Mouse (Mus musculus) lung, postnatal 0 days (tissue): ENCODE measurements around the gene Commd7. TPM values are rescaled to one million over a fixed set of nuclear protein-coding genes. Genes with fewer than 3 reads are reported as not detected.

Experiments
- ATAC-seq: fragments of 200-750 bp; cut with Nextera tagmentation; 2 replicates; pipeline ENCODE4 v1.8.0; 2017; ENCODE audit warnings: moderate library complexity
- DNase-seq: peaks from one replicate; pipeline ENCODE4 v3.0.0-alpha.2; 2016; ENCODE audit warnings: low spot score
- H3K27ac ChIP-seq: fragments of 300-500 bp; sonication (generic); 2 replicates; pipeline ENCODE4 v1.5.1; 2014; ENCODE audit warnings: antibody characterized with exemption, mild to moderate bottlenecking, low read length, mixed read lengths
- H3K27me3 ChIP-seq: fragments of 300-500 bp; sonication (generic); replicated peaks from 2 replicates; pipeline ENCODE4 v1.6.1; 2014; ENCODE audit warnings: low read length, mixed read lengths; ENCODE audit not compliant: insufficient read depth
- H3K36me3 ChIP-seq: fragments of 300-500 bp; sonication (generic); 2 replicates; pipeline ENCODE4 v1.6.1; 2014; ENCODE audit warnings: low read length, mixed read lengths; ENCODE audit not compliant: insufficient read depth
- H3K4me1 ChIP-seq: fragments of 300-500 bp; sonication (generic); 2 replicates; pipeline ENCODE4 v1.6.1; 2014; ENCODE audit warnings: antibody characterized with exemption, low read depth, low read length, mixed read lengths; ENCODE audit not compliant: insufficient read depth
- H3K4me2 ChIP-seq: fragments of 300-500 bp; sonication (generic); replicated peaks from 2 replicates; pipeline ENCODE4 v1.6.1; 2014; ENCODE audit warnings: low read depth, mild to moderate bottlenecking, low read length, moderate library complexity, mixed read lengths
- H3K4me3 ChIP-seq: fragments of 300-500 bp; sonication (generic); 2 replicates; pipeline ENCODE4 v1.5.1; 2014; ENCODE audit warnings: low read depth, low read length
- H3K9ac ChIP-seq: fragments of 300-500 bp; sonication (generic); replicated peaks from 2 replicates; pipeline ENCODE4 v1.6.1; 2014; ENCODE audit warnings: low read depth, mild to moderate bottlenecking
- H3K9me3 ChIP-seq: fragments of 300-500 bp; sonication (generic); 2 replicates; pipeline ENCODE4 v1.6.1; 2016; ENCODE audit warnings: low read length, mixed read lengths
- CTCF ChIP-seq: IDR thresholded peaks from 2 replicates; pipeline ENCODE4 v1.5.1; 2016; ENCODE audit warnings: antibody characterized with exemption, mild to moderate bottlenecking
- EP300 ChIP-seq: IDR thresholded peaks from 2 replicates; pipeline ENCODE4 v1.6.1; 2016; ENCODE audit warnings: antibody characterized with exemption, mild to moderate bottlenecking, control low read depth
- WGBS: fragments of 180-500 bp; shearing (Covaris S2); extraction: QIAGEN DNeasy Blood & Tissue Kit; methylation state at CpG from one replicate; pipeline ENCODE4 v1.1.7; 2014; 5-methylcytosine and 5-hydroxymethylcytosine counted together
- polyA plus RNA-seq: library from polyadenylated mRNA; unstranded; fragments of >200 nt; fragmentation: Nextera tagmentation; extraction: Ambion mirVana; gene quantifications from 2 replicates; pipeline ENCODE4 v1.2.1, GENCODE M21; 2015

The Commd7 gene
- polyA plus RNA-seq, 1 experiment from 2014 or later: 71.8 TPM

- Histone ChIP-seq H3K36me3 (peaks cover under 1% of the 10 kb centered on the region; the same call in 1 of the 2 replicates), H3K4me3 (no peak overlapping the region), H3K4me1 (peaks cover 4% of the 10 kb centered on the region; the same call in 1 of the 2 replicates), H3K27ac (peak overlapping the region; percentile 90; the same call in 1 of the 2 replicates), H3K9me3 (no peaks in the 10 kb centered on the region), H3K27me3 (no peaks in the 10 kb centered on the region), H3K9ac (no peak overlapping the region), H3K4me2 (no peak overlapping the region)
- peak; percentile 8; the same call in 1 of the 2 replicates for ATAC-seq
- 58% methylated on average over 5 of the region's 5 CpGs for WGBS
- TF ChIP-seq CTCF (no peak), EP300 (no peak)
- DNase-seq: no peak
Measured at GRCm38 (mm10) chr2:153633259-153633658, 678 bp upstream of the Commd7 start.

GRCm38 (mm10) chr2:153632871-153633226 is 268 bp upstream of the Commd7 start:
- DNase-seq: no peak
- 0 out of 2 replicates have a peak, but pooled peaks have one; percentile 1 for ATAC-seq

GRCm38 (mm10) chr2:153630950-153631349 is 1.6 kb downstream of the Commd7 start:
- Histone ChIP-seq H3K9ac (no peak overlapping the region), H3K4me3 (no peak overlapping the region), H3K36me3 (peaks cover 6% of the 10 kb centered on the region; the same call in 1 of the 2 replicates), H3K4me2 (no peak overlapping the region), H3K27me3 (no peaks in the 10 kb centered on the region), H3K9me3 (no peaks in the 10 kb centered on the region), H3K4me1 (peaks cover 4% of the 10 kb centered on the region; the same call in 1 of the 2 replicates), H3K27ac (no peak overlapping the region)
- DNase-seq (no peak), ATAC-seq (no peak)
- WGBS: 84% methylated on average over 3 of the region's 3 CpGs
- TF ChIP-seq EP300 (no peak), CTCF (no peak)

More at GRCm38 (mm10) chr2:153632871-153633226, 268 bp upstream of the Commd7 start:
- H3K9ac ChIP-seq: peak overlapping the region; percentile 85
- H3K4me2 ChIP-seq: peak overlapping the region; percentile 67
- peak overlapping the region; percentile 74 for H3K4me3 ChIP-seq
- peaks cover 5% of the 10 kb centered on the region; the same call in 1 of the 2 replicates for H3K36me3 ChIP-seq
- peaks cover 4% of the 10 kb centered on the region; the same call in 1 of the 2 replicates for H3K4me1 ChIP-seq
- H3K9me3 ChIP-seq: no peaks in the 10 kb centered on the region
- 9% methylated on average over 2 of the region's 2 CpGs for WGBS
- H3K27ac ChIP-seq: peak overlapping the region; percentile 90
- TF ChIP-seq EP300 (no peak), CTCF (no peak)
- H3K27me3 ChIP-seq: no peaks in the 10 kb centered on the region

GRCm38 (mm10) chr2:153622449-153622848 is 10.1 kb downstream of the Commd7 start:
- Histone ChIP-seq H3K9me3 (no peaks in the 10 kb centered on the region), H3K27me3 (no peaks in the 10 kb centered on the region), H3K4me3 (no peak overlapping the region), H3K27ac (no peak overlapping the region), H3K4me2 (no peak overlapping the region), H3K4me1 (no peaks in the 10 kb centered on the region), H3K9ac (no peak overlapping the region), H3K36me3 (peaks cover 46% of the 10 kb centered on the region)
- no peak for ATAC-seq
- 77% methylated on average over 10 of the region's 10 CpGs for WGBS
- no peak for DNase-seq
- TF ChIP-seq CTCF: no peak
- TF ChIP-seq EP300: no peak

GRCm38 (mm10) chr2:153618889-153619288 is 13.7 kb downstream of the Commd7 start:
- Histone ChIP-seq H3K4me3 (no peak overlapping the region), H3K9me3 (no peaks in the 10 kb centered on the region), H3K27me3 (no peaks in the 10 kb centered on the region), H3K4me1 (no peaks in the 10 kb centered on the region), H3K9ac (no peak overlapping the region), H3K4me2 (no peak overlapping the region), H3K27ac (no peak overlapping the region), H3K36me3 (peaks cover 41% of the 10 kb centered on the region)
- 68% methylated on average over 10 of the region's 10 CpGs for WGBS
- ATAC-seq: no peak
- no peak for DNase-seq
- TF ChIP-seq EP300: no peak
- TF ChIP-seq CTCF: no peak

GRCm38 (mm10) chr2:153618439-153618838 is 14.1 kb downstream of the Commd7 start:
- no peak for TF ChIP-seq EP300
- TF ChIP-seq CTCF: no peak
- DNase-seq (no peak), ATAC-seq (no peak)
- Histone ChIP-seq H3K4me3 (no peak overlapping the region), H3K27ac (no peak overlapping the region), H3K9me3 (no peaks in the 10 kb centered on the region), H3K9ac (no peak overlapping the region), H3K27me3 (no peaks in the 10 kb centered on the region), H3K36me3 (peaks cover 41% of the 10 kb centered on the region), H3K4me2 (no peak overlapping the region), H3K4me1 (no peaks in the 10 kb centered on the region)
- 83% methylated on average over 6 of the region's 6 CpGs for WGBS

- 89% methylated on average over 3 of the region's 3 CpGs for WGBS
- H3K4me1 ChIP-seq: no peaks in the 10 kb centered on the region
- no peak overlapping the region for H3K4me2 ChIP-seq
- ATAC-seq (no peak), DNase-seq (no peak)
- peaks cover 30% of the 10 kb centered on the region for H3K36me3 ChIP-seq
- H3K4me3 ChIP-seq: no peak overlapping the region
- H3K27ac ChIP-seq: no peak overlapping the region
- no peaks in the 10 kb centered on the region for H3K27me3 ChIP-seq
- no peak for TF ChIP-seq EP300
- no peak for TF ChIP-seq CTCF
- H3K9me3 ChIP-seq: no peaks in the 10 kb centered on the region
- H3K9ac ChIP-seq: no peak overlapping the region
Measured at GRCm38 (mm10) chr2:153616893-153617292, 15.7 kb downstream of the Commd7 start.
